ENCODE assay signal across 13 mouse cellular contexts in genomic region chr10:4063537-4063936, GRCm38 (mm10).
"Had no signal": no experiment of that assay in that cellular context is flagged by ENCODE, and none has a peak within 500 bp of the region (broad histone marks: within the 10 kb centered on the region; RNA-seq: fewer than 3 reads in every experiment).

No protein-coding gene starts in this region.

- H3K36me3 ChIP-seq: midbrain, embryonic 13.5 days had no signal

- H3K4me1 ChIP-seq: limb, embryonic 10.5 days; liver, embryonic 15.5 days; midbrain, embryonic 13.5 days had no signal

- H3K4me3 ChIP-seq: kidney, embryonic 15.5 days; left cerebral cortex, adult 2 months; limb, embryonic 10.5 days; liver, embryonic 15.5 days; midbrain, embryonic 13.5 days had no signal

- H3K27me3 ChIP-seq: kidney, embryonic 15.5 days; liver, embryonic 15.5 days; midbrain, embryonic 13.5 days had no signal

- H3K27ac ChIP-seq: kidney, embryonic 15.5 days; left cerebral cortex, adult 2 months; limb, embryonic 10.5 days; liver, embryonic 15.5 days; midbrain, embryonic 13.5 days; stomach, postnatal 0 days had no signal

- ATAC-seq: lung, postnatal 0 days; midbrain, embryonic 13.5 days had no signal

- H3K4me2 ChIP-seq: kidney, embryonic 15.5 days; liver, embryonic 11.5 days; liver, embryonic 15.5 days; midbrain, embryonic 13.5 days had no signal

- H3K9me3 ChIP-seq: kidney, embryonic 15.5 days; limb, embryonic 10.5 days; liver, embryonic 15.5 days; midbrain, embryonic 13.5 days had no signal

- DNase-seq: kidney, postnatal 14 days; lung, adult 2 months; lung, postnatal 36 days; right cerebral cortex, postnatal 25 days; thymus, postnatal 4 days had no signal

- H3K9ac ChIP-seq: kidney, embryonic 15.5 days; liver, embryonic 15.5 days; midbrain, embryonic 13.5 days had no signal
